Mouse (Mus musculus) colon, adult 2 months (tissue): Measurements from ENCODE around the gene Eda. TPM values are rescaled to one million over a fixed set of nuclear protein-coding genes. Genes with fewer than 3 reads are reported as not detected.

ENCODE experiments used
- polyA plus RNA-seq: library from polyadenylated mRNA; depleted of rRNA; stranded (reverse); fragments of >200 nt; gene quantifications from 2 replicates; pipeline ENCODE4 v1.2.3, GENCODE M21; 2012; rRNA removed

Eda gene
- 0.40 and 0.95 TPM in 2 replicates for polyA plus RNA-seq

GRCm38 (mm10) chrX:99975250-99975984 is at the start of gene Eda:
Gene Eda (plus strand): TSS chrX:99975606.

GRCm38 (mm10) chrX:100428693-100429092 is 453.3 kb downstream of the Eda start, which contains the start of gene Otud6a:
Gene Otud6a (plus strand): TSS chrX:100429013.

GRCm38 (mm10) chrX:100442617-100443016 is 467.2 kb downstream of the Eda start, which contains the start of gene Awat2:
Gene Awat2 (minus strand): TSS chrX:100442717.

Other genes with a start within 250 kb of the Eda start
- gene Tmem28, start 154.6 kb upstream of the Eda start, polyA plus RNA-seq = 0.21 and 0.48 TPM in 2 replicates